Mouse (Mus musculus): ENCODE measurements around the gene Cxcl9. TPM values are rescaled to one million over a fixed set of nuclear protein-coding genes. Genes with fewer than 3 reads are reported as not detected.
"Not testable (repeated sequence)": the region's sequence is repeated elsewhere in the genome, so short reads cannot be mapped to it uniquely, and the experiment has no call there.

Gene Cxcl9
- polyA plus RNA-seq, 1 experiment from 2014 or later = not detected

GRCm38 (mm10) chr5:92353517-92353916 lies 25.6 kb upstream of the Cxcl9 start:
- Histone ChIP-seq H3K4me1 (replicated peaks; ENCODE audit: control insufficient read depth, insufficient read depth, low read length) (no peaks in the 10 kb centered on the region), H3K9me3 (ENCODE audit: control insufficient read depth, low read length) (no peaks in the 10 kb centered on the region), H3K4me2 (replicated peaks; ENCODE audit: low read depth, low read length) (no peak overlapping the region), H3K27me3 (ENCODE audit: control insufficient read depth, insufficient read depth, low read length) (no peaks in the 10 kb centered on the region), H3K27ac (ENCODE audit: low read depth, low read length) (no peak overlapping the region), H3K36me3 (ENCODE audit: control insufficient read depth, insufficient read depth, low read length) (no peaks in the 10 kb centered on the region), H3K4me3 (ENCODE audit: low read depth, low read length) (no peak overlapping the region), H3K9ac (ENCODE audit: low read depth, low read length) (no peak overlapping the region)
- ATAC-seq (ENCODE audit: low FRiP score) = no peak
- WGBS = 54% methylated on average over 11 of the region's 11 CpGs
- DNase-seq (ENCODE audit: low spot score) = no peak

- not testable (repeated sequence) for ATAC-seq (ENCODE audit: low FRiP score); DNase-seq (ENCODE audit: low spot score); H3K9ac ChIP-seq (ENCODE audit: low read depth, low read length); H3K27ac ChIP-seq (ENCODE audit: low read depth, low read length); H3K4me3 ChIP-seq (ENCODE audit: low read depth, low read length); H3K36me3 ChIP-seq (ENCODE audit: control insufficient read depth, insufficient read depth, low read length); H3K4me2 ChIP-seq (replicated peaks; ENCODE audit: low read depth, low read length); H3K9me3 ChIP-seq (ENCODE audit: control insufficient read depth, low read length); H3K27me3 ChIP-seq (ENCODE audit: control insufficient read depth, insufficient read depth, low read length); H3K4me1 ChIP-seq (replicated peaks; ENCODE audit: control insufficient read depth, insufficient read depth, low read length)
- 80% methylated on average over 4 of the region's 4 CpGs for WGBS
Observed at GRCm38 (mm10) chr5:92352716-92353115, 24.8 kb upstream of the Cxcl9 start.

GRCm38 (mm10) chr5:92349731-92350130 lies 21.9 kb upstream of the Cxcl9 start:
- ATAC-seq (ENCODE audit: low FRiP score) (no peak), DNase-seq (ENCODE audit: low spot score) (no peak)
- no peaks in the 10 kb centered on the region for H3K27me3 ChIP-seq (ENCODE audit: control insufficient read depth, insufficient read depth, low read length)
- H3K27ac ChIP-seq (ENCODE audit: low read depth, low read length) = no peak overlapping the region
- no peak overlapping the region for H3K4me3 ChIP-seq (ENCODE audit: low read depth, low read length)
- no peak overlapping the region for H3K9ac ChIP-seq (ENCODE audit: low read depth, low read length)
- H3K4me2 ChIP-seq (replicated peaks; ENCODE audit: low read depth, low read length) = no peak overlapping the region
- H3K9me3 ChIP-seq (ENCODE audit: control insufficient read depth, low read length) = no peaks in the 10 kb centered on the region
- no peaks in the 10 kb centered on the region for H3K4me1 ChIP-seq (replicated peaks; ENCODE audit: control insufficient read depth, insufficient read depth, low read length)
- WGBS = 88% methylated on average over 7 of the region's 7 CpGs
- H3K36me3 ChIP-seq (ENCODE audit: control insufficient read depth, insufficient read depth, low read length) = no peaks in the 10 kb centered on the region

GRCm38 (mm10) chr5:92348794-92349413 lies 21.0 kb upstream of the Cxcl9 start, which contains the start of gene Cxcl10:
TSS of gene Cxcl10 (minus strand) at chr5:92348889.
- peak within 1 kb of the TSS; percentile 5; the same call in 1 of the 2 replicates for H3K4me2 ChIP-seq (replicated peaks; ENCODE audit: low read depth, low read length)
- WGBS = 33% methylated on average over 14 of the region's 14 CpGs
- no peak within 1 kb of the TSS for H3K9ac ChIP-seq (ENCODE audit: low read depth, low read length)
- DNase-seq (ENCODE audit: low spot score) = peak; percentile 41
- no peaks in the 10 kb centered on the region for H3K9me3 ChIP-seq (ENCODE audit: control insufficient read depth, low read length)
- ATAC-seq (ENCODE audit: low FRiP score) = 0 out of 2 replicates have a peak, but pooled peaks have one; percentile 35
- H3K4me3 ChIP-seq (ENCODE audit: low read depth, low read length) = no peak within 1 kb of the TSS
- no peak within 1 kb of the TSS for H3K27ac ChIP-seq (ENCODE audit: low read depth, low read length)
- no peaks in the 10 kb centered on the region for H3K4me1 ChIP-seq (replicated peaks; ENCODE audit: control insufficient read depth, insufficient read depth, low read length)
- H3K27me3 ChIP-seq (ENCODE audit: control insufficient read depth, insufficient read depth, low read length) = no peaks in the 10 kb centered on the region
- H3K36me3 ChIP-seq (ENCODE audit: control insufficient read depth, insufficient read depth, low read length) = no peaks in the 10 kb centered on the region

GRCm38 (mm10) chr5:92345006-92345405 lies 17.1 kb upstream of the Cxcl9 start:
- Histone ChIP-seq H3K9ac (ENCODE audit: low read depth, low read length) (no peak overlapping the region), H3K27me3 (ENCODE audit: control insufficient read depth, insufficient read depth, low read length) (no peaks in the 10 kb centered on the region), H3K27ac (ENCODE audit: low read depth, low read length) (no peak overlapping the region), H3K4me3 (ENCODE audit: low read depth, low read length) (no peak overlapping the region), H3K9me3 (ENCODE audit: control insufficient read depth, low read length) (no peaks in the 10 kb centered on the region), H3K4me1 (replicated peaks; ENCODE audit: control insufficient read depth, insufficient read depth, low read length) (no peaks in the 10 kb centered on the region), H3K36me3 (ENCODE audit: control insufficient read depth, insufficient read depth, low read length) (no peaks in the 10 kb centered on the region), H3K4me2 (replicated peaks; ENCODE audit: low read depth, low read length) (no peak overlapping the region)
- no peak for DNase-seq (ENCODE audit: low spot score)
- ATAC-seq (ENCODE audit: low FRiP score) = no peak
- WGBS = 89% methylated on average over 8 of the region's 8 CpGs

GRCm38 (mm10) chr5:92340606-92341005 lies 12.7 kb upstream of the Cxcl9 start:
- Histone ChIP-seq H3K36me3 (ENCODE audit: control insufficient read depth, insufficient read depth, low read length) (no peaks in the 10 kb centered on the region), H3K4me2 (replicated peaks; ENCODE audit: low read depth, low read length) (no peak overlapping the region), H3K9me3 (ENCODE audit: control insufficient read depth, low read length) (no peaks in the 10 kb centered on the region), H3K27ac (ENCODE audit: low read depth, low read length) (no peak overlapping the region), H3K4me1 (replicated peaks; ENCODE audit: control insufficient read depth, insufficient read depth, low read length) (no peaks in the 10 kb centered on the region), H3K27me3 (ENCODE audit: control insufficient read depth, insufficient read depth, low read length) (no peaks in the 10 kb centered on the region), H3K9ac (ENCODE audit: low read depth, low read length) (no peak overlapping the region), H3K4me3 (ENCODE audit: low read depth, low read length) (no peak overlapping the region)
- ATAC-seq (ENCODE audit: low FRiP score) (no peak), DNase-seq (ENCODE audit: low spot score) (no peak)
- WGBS = 77% methylated on average over 4 of the region's 4 CpGs

- no peak overlapping the region for H3K4me3 ChIP-seq (ENCODE audit: low read depth, low read length)
- ATAC-seq (ENCODE audit: low FRiP score) (no peak), DNase-seq (ENCODE audit: low spot score) (no peak)
- no peak overlapping the region for H3K9ac ChIP-seq (ENCODE audit: low read depth, low read length)
- WGBS = 86% methylated on average over 3 of the region's 3 CpGs
- H3K4me1 ChIP-seq (replicated peaks; ENCODE audit: control insufficient read depth, insufficient read depth, low read length) = no peaks in the 10 kb centered on the region
- no peaks in the 10 kb centered on the region for H3K36me3 ChIP-seq (ENCODE audit: control insufficient read depth, insufficient read depth, low read length)
- no peaks in the 10 kb centered on the region for H3K9me3 ChIP-seq (ENCODE audit: control insufficient read depth, low read length)
- H3K27ac ChIP-seq (ENCODE audit: low read depth, low read length) = no peak overlapping the region
- H3K27me3 ChIP-seq (ENCODE audit: control insufficient read depth, insufficient read depth, low read length) = no peaks in the 10 kb centered on the region
- no peak overlapping the region for H3K4me2 ChIP-seq (replicated peaks; ENCODE audit: low read depth, low read length)
Observed at GRCm38 (mm10) chr5:92336743-92337142, 8.9 kb upstream of the Cxcl9 start.

GRCm38 (mm10) chr5:92332359-92332840 lies 4.5 kb upstream of the Cxcl9 start:
- Histone ChIP-seq H3K4me2 (replicated peaks; ENCODE audit: low read depth, low read length) (no peak overlapping the region), H3K9me3 (ENCODE audit: control insufficient read depth, low read length) (no peaks in the 10 kb centered on the region), H3K36me3 (ENCODE audit: control insufficient read depth, insufficient read depth, low read length) (no peaks in the 10 kb centered on the region), H3K4me3 (ENCODE audit: low read depth, low read length) (no peak overlapping the region), H3K9ac (ENCODE audit: low read depth, low read length) (no peak overlapping the region), H3K4me1 (replicated peaks; ENCODE audit: control insufficient read depth, insufficient read depth, low read length) (no peaks in the 10 kb centered on the region), H3K27me3 (ENCODE audit: control insufficient read depth, insufficient read depth, low read length) (no peaks in the 10 kb centered on the region), H3K27ac (ENCODE audit: low read depth, low read length) (no peak overlapping the region)
- DNase-seq (ENCODE audit: low spot score) (no peak), ATAC-seq (ENCODE audit: low FRiP score) (no peak)
- WGBS = 84% methylated on average over 9 of the region's 9 CpGs

- Histone ChIP-seq H3K4me1 (replicated peaks; ENCODE audit: control insufficient read depth, insufficient read depth, low read length) (no peaks in the 10 kb centered on the region), H3K4me3 (ENCODE audit: low read depth, low read length) (no peak within 1 kb of the TSS), H3K27ac (ENCODE audit: low read depth, low read length) (no peak within 1 kb of the TSS), H3K27me3 (ENCODE audit: control insufficient read depth, insufficient read depth, low read length) (no peaks in the 10 kb centered on the region), H3K9me3 (ENCODE audit: control insufficient read depth, low read length) (no peaks in the 10 kb centered on the region), H3K4me2 (replicated peaks; ENCODE audit: low read depth, low read length) (no peak within 1 kb of the TSS), H3K36me3 (ENCODE audit: control insufficient read depth, insufficient read depth, low read length) (no peaks in the 10 kb centered on the region), H3K9ac (ENCODE audit: low read depth, low read length) (no peak within 1 kb of the TSS)
- WGBS = 93% methylated on average over 17 of the region's 17 CpGs
- no peak for DNase-seq (ENCODE audit: low spot score)
- no peak for ATAC-seq (ENCODE audit: low FRiP score)
Observed at GRCm38 (mm10) chr5:92331635-92332338, 3.9 kb upstream of the Cxcl9 start, which contains the start of gene Art3. TSS of gene Art3 (plus strand) at chr5:92331827.

Data from hindbrain, embryonic 11.5 days (tissue).